Mouse (Mus musculus) intestine, embryonic 16.5 days (tissue): ENCODE measurements at regions not wholly inside any gene's neighbourhood (a gene's known extent, or its start where the extent isn't known, plus 50 kb on each side); places are given as distances from the start of the nearest gene placed in this dataset.

Source experiments
- ATAC-seq: fragments of 200-750 bp; cut with Nextera tagmentation; 2 replicates; pipeline ENCODE4 v1.8.0; 2017; ENCODE audit warnings: moderate TSS enrichment, moderate library complexity
- H3K27ac ChIP-seq: fragments of 300-500 bp; sonication (generic); 2 replicates; pipeline ENCODE4 v1.5.1; 2014; ENCODE audit warnings: mild to moderate bottlenecking, low read length
- H3K27me3 ChIP-seq: fragments of 300-500 bp; sonication (generic); replicated peaks from 2 replicates; pipeline ENCODE4 v1.6.1; 2014; ENCODE audit warnings: low read length, control low read depth, mixed read lengths; ENCODE audit not compliant: control insufficient read depth, insufficient read depth
- H3K36me3 ChIP-seq: fragments of 300-500 bp; sonication (generic); 2 replicates; pipeline ENCODE4 v1.6.1; 2014; ENCODE audit warnings: low read length, control low read depth; ENCODE audit not compliant: control insufficient read depth, insufficient read depth
- H3K4me1 ChIP-seq: fragments of 300-500 bp; sonication (generic); 2 replicates; pipeline ENCODE4 v1.6.1; 2014; ENCODE audit warnings: low read length, control low read depth, mixed read lengths; ENCODE audit not compliant: control insufficient read depth, insufficient read depth
- H3K4me2 ChIP-seq: fragments of 300-500 bp; sonication (generic); 2 replicates; pipeline ENCODE4 v1.6.1; 2014; ENCODE audit warnings: low read depth, low read length, control low read depth
- H3K4me3 ChIP-seq: fragments of 300-500 bp; sonication (generic); 2 replicates; pipeline ENCODE4 v1.5.1; 2014; ENCODE audit warnings: mild to moderate bottlenecking, low read length
- H3K9ac ChIP-seq: fragments of 300-500 bp; sonication (generic); 2 replicates; pipeline ENCODE4 v1.6.1; 2014; ENCODE audit warnings: low read depth, low read length
- H3K9me3 ChIP-seq: fragments of 300-500 bp; sonication (generic); 2 replicates; pipeline ENCODE4 v1.6.1; 2016; ENCODE audit warnings: low read length, control low read depth; ENCODE audit not compliant: control insufficient read depth
- WGBS: fragments of 180-500 bp; shearing (Covaris S2); extraction: QIAGEN DNeasy Blood & Tissue Kit; methylation state at CpG from one replicate; pipeline ENCODE4 v1.1.7; 2014; 5-methylcytosine and 5-hydroxymethylcytosine counted together

- Histone ChIP-seq H3K4me2 (no peak overlapping the region), H3K9me3 (no peaks in the 10 kb centered on the region), H3K27me3 (no peaks in the 10 kb centered on the region), H3K9ac (peak overlapping the region; percentile 41; the same call in 1 of the 2 replicates), H3K36me3 (no peaks in the 10 kb centered on the region), H3K4me3 (no peak overlapping the region), H3K4me1 (peaks cover 20% of the 10 kb centered on the region), H3K27ac (no peak overlapping the region)
- 45% methylated on average over 11 of the region's 11 CpGs for WGBS
- no peak for ATAC-seq
Observed at GRCm38 (mm10) chr2:167851216-167851896, 80.5 kb upstream of the Ptpn1 start.

- no peak overlapping the region for H3K4me2 ChIP-seq
- no peaks in the 10 kb centered on the region for H3K9me3 ChIP-seq
- peaks cover 19% of the 10 kb centered on the region for H3K4me1 ChIP-seq
- H3K9ac ChIP-seq = no peak overlapping the region
- no peaks in the 10 kb centered on the region for H3K27me3 ChIP-seq
- no peak overlapping the region for H3K4me3 ChIP-seq
- H3K36me3 ChIP-seq = no peaks in the 10 kb centered on the region
- no peak overlapping the region for H3K27ac ChIP-seq
- 74% methylated on average over 10 of the region's 10 CpGs for WGBS
- ATAC-seq = no peak
Observed at GRCm38 (mm10) chr2:167849999-167850552, 81.8 kb upstream of the Ptpn1 start.

DNA sequence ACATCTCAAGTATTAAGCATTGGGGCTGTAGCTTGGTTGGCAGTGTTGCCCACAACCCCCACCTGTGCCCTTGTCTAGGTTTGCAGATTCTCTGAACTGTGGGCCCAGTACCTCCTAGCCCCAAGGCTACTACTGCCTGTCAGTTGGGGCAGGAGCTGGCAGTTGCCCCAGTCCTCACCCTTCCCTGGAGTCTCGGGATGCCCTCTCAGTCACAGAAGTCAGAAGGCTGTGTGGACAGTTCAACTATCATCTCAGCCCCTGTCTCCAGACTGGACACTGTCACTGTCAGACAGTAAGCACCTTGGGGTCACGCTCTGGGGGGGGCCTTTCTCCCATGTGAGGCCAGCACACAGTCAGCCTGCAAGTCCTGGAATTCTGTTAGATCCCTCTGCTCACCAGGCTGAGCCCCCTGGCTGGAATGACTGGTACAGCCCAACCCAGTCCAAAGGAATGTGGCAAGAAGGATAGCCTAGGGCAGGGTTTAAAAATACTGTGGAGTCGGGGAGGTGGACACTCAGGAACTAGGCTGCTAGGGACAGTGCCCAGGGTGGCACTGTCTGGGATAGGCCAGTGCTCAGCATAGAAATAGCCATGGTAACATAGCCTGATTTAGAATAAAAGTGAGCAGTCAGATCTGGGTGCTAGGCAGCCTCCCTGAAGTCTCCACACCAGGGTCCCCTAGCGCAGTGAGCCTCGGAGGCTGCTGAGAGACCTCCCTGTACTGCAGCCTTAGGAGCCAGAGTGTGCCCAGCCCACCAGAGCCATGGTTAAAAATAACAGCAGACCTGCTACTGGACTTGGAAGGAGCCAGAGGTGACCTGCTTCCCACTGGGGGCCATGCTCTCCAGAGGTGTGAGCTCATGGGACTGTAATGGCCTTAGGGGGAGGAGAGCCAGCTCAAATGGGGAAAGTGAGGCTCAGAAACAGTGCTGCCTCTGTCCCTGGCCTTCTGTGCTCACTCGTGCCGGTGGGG lies 83.1 kb upstream of the Ptpn1 start:
- WGBS = 74% methylated on average over 7 of the region's 7 CpGs
- Histone ChIP-seq H3K4me1 (peaks cover 19% of the 10 kb centered on the region), H3K27ac (no peak overlapping the region), H3K4me3 (no peak overlapping the region), H3K36me3 (no peaks in the 10 kb centered on the region), H3K4me2 (no peak overlapping the region), H3K9me3 (no peaks in the 10 kb centered on the region), H3K9ac (no peak overlapping the region), H3K27me3 (no peaks in the 10 kb centered on the region)
- ATAC-seq = no peak

DNA sequence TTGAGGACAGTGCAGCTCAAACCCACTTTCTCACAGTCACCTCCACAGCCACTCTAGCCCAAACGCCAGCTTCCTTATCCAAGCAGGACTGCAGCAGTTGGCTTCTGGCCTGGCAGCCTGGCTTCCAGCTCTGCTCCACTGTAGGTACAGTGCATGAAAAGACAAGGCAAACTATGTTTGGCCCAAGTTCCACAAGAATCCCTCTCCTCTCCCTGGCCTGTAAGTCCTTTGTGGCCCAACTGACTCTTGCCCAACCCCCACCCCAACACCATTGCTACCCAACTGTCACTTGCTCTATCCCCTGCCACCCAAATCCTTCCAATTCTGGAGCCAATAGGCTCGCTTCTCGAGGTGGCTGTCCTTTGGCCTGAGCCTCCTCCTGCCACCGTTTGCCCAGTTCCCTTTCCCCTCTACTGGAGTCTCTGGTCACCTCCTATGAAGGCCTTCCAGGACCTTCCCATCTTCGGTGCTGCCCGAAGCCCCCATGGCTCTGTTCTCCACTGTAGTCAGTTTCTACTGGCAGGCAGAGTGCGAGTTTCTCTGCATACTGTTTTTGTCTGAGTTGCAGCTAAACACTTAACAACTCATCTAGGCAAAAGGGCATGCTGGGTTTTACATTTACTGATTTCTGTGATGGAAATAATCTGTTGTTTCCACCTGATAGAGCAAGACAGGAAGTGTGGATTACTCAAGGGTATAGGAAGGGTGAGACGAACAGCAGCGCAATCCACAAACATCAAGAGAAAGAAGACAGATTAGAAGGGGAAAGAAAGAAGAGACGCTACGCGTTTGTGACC lies 84.4 kb upstream of the Ptpn1 start:
- no peak overlapping the region for H3K4me2 ChIP-seq
- H3K4me3 ChIP-seq = no peak overlapping the region
- no peak overlapping the region for H3K9ac ChIP-seq
- no peak for ATAC-seq
- no peak overlapping the region for H3K27ac ChIP-seq
- WGBS = 77% methylated on average over 12 of the region's 12 CpGs
- no peaks in the 10 kb centered on the region for H3K9me3 ChIP-seq
- H3K36me3 ChIP-seq = no peaks in the 10 kb centered on the region
- H3K27me3 ChIP-seq = no peaks in the 10 kb centered on the region
- peaks cover 13% of the 10 kb centered on the region for H3K4me1 ChIP-seq

- H3K27ac ChIP-seq = no peak overlapping the region
- H3K36me3 ChIP-seq = no peaks in the 10 kb centered on the region
- WGBS = 84% methylated on average over 5 of the region's 5 CpGs
- no peak for ATAC-seq
- peaks cover 8% of the 10 kb centered on the region; the same call in 1 of the 2 replicates for H3K4me1 ChIP-seq
- no peak overlapping the region for H3K4me3 ChIP-seq
- no peaks in the 10 kb centered on the region for H3K27me3 ChIP-seq
- no peaks in the 10 kb centered on the region for H3K9me3 ChIP-seq
- H3K9ac ChIP-seq = no peak overlapping the region
- H3K4me2 ChIP-seq = no peak overlapping the region
Observed at GRCm38 (mm10) chr2:167845370-167845769, 86.5 kb upstream of the Ptpn1 start.

- Histone ChIP-seq H3K4me2 (no peak overlapping the region), H3K4me3 (no peak overlapping the region), H3K27me3 (no peaks in the 10 kb centered on the region), H3K9me3 (no peaks in the 10 kb centered on the region), H3K4me1 (peaks cover 8% of the 10 kb centered on the region), H3K27ac (no peak overlapping the region), H3K9ac (no peak overlapping the region), H3K36me3 (no peaks in the 10 kb centered on the region)
- 74% methylated on average over 7 of the region's 7 CpGs for WGBS
- ATAC-seq = 0 out of 2 replicates have a peak, but pooled peaks have one; percentile 38
Observed at GRCm38 (mm10) chr2:167844556-167844955, 87.3 kb upstream of the Ptpn1 start.

- no peak for ATAC-seq
- no peak overlapping the region for H3K4me3 ChIP-seq
- no peaks in the 10 kb centered on the region for H3K27me3 ChIP-seq
- no peaks in the 10 kb centered on the region for H3K36me3 ChIP-seq
- WGBS = 50% methylated on average over 5 of the region's 5 CpGs
- H3K4me2 ChIP-seq = no peak overlapping the region
- no peak overlapping the region for H3K9ac ChIP-seq
- no peaks in the 10 kb centered on the region for H3K9me3 ChIP-seq
- peaks cover 15% of the 10 kb centered on the region for H3K4me1 ChIP-seq
- no peak overlapping the region for H3K27ac ChIP-seq
Observed at GRCm38 (mm10) chr2:167843921-167844320, 87.9 kb upstream of the Ptpn1 start.

DNA sequence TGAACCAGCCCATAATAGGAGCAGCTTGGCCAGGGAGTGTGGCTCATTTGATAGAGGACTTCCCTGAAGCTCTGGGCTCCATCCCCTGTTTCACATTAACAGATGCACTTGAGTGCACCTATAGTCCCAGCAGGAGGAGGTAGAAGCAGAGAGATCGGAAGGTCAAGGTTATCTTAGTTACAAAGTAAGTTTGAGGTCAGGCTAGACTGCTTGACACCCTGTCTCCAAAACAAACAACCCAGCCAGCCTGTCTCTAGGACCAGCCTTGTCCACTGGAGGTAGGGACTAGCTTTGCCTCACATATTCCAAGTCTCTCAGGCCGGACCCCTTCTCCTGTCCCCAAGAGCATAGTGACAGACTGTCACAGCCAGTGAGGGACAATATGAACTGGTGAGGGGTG lies 88.9 kb upstream of the Ptpn1 start:
- no peak overlapping the region for H3K4me2 ChIP-seq
- WGBS = 94% methylated on average over 2 of the region's 2 CpGs
- H3K4me1 ChIP-seq = peaks cover 16% of the 10 kb centered on the region
- no peak for ATAC-seq
- no peak overlapping the region for H3K9ac ChIP-seq
- H3K27me3 ChIP-seq = no peaks in the 10 kb centered on the region
- H3K4me3 ChIP-seq = no peak overlapping the region
- H3K9me3 ChIP-seq = no peaks in the 10 kb centered on the region
- H3K27ac ChIP-seq = no peak overlapping the region
- no peaks in the 10 kb centered on the region for H3K36me3 ChIP-seq

- H3K27me3 ChIP-seq = no peaks in the 10 kb centered on the region
- H3K9ac ChIP-seq = 0 out of 2 replicates have a peak overlapping the region, but pooled peaks have one; percentile 11
- 93% methylated on average over 1 of the region's 1 CpGs for WGBS
- no peaks in the 10 kb centered on the region for H3K9me3 ChIP-seq
- H3K27ac ChIP-seq = no peak overlapping the region
- no peak for ATAC-seq
- no peak overlapping the region for H3K4me2 ChIP-seq
- H3K36me3 ChIP-seq = no peaks in the 10 kb centered on the region
- H3K4me3 ChIP-seq = no peak overlapping the region
- peaks cover 16% of the 10 kb centered on the region for H3K4me1 ChIP-seq
Observed at GRCm38 (mm10) chr2:167842473-167842872, 89.4 kb upstream of the Ptpn1 start.
